Mouse (Mus musculus) CH12.LX (cell line): ENCODE measurements around the gene Tdo2.

Experiments used
- CTCF ChIP-seq, 2 experiments: IDR thresholded peaks in 1 of 2; conservative IDR thresholded peaks in 1 of 2; 2 replicates each; pipeline ENCODE4 v1.5.1; 2011 to 2012; ENCODE audit warnings: low read depth in 2 of 2, low read length in 2 of 2, improper control_type of control experiment in 1 of 2, inconsistent platforms in 1 of 2, mild to moderate bottlenecking in 1 of 2, moderate library complexity in 1 of 2
- EP300 ChIP-seq: IDR thresholded peaks from 2 replicates; pipeline ENCODE4 v1.6.1; 2011; ENCODE audit warnings: low read length, improper control_type of control experiment
- POLR2A ChIP-seq: IDR thresholded peaks from 2 replicates; pipeline ENCODE4 v1.6.1; 2011; ENCODE audit warnings: low read depth, mild to moderate bottlenecking, improper control_type of control experiment, low read length
- SIN3A ChIP-seq: IDR thresholded peaks from 2 replicates; pipeline ENCODE4 v1.6.1; 2012; ENCODE audit warnings: low read length, improper control_type of control experiment, inconsistent platforms
- SMC3 ChIP-seq: IDR thresholded peaks from 2 replicates; pipeline ENCODE4 v1.6.1; 2011; ENCODE audit warnings: low read depth, low read length, improper control_type of control experiment
- UBTF ChIP-seq: IDR thresholded peaks from 2 replicates; pipeline ENCODE4 v1.6.1; 2012; ENCODE audit warnings: low read depth, mild to moderate bottlenecking, inconsistent platforms, low read length, improper control_type of control experiment, moderate library complexity
- ZMIZ1 ChIP-seq: IDR thresholded peaks from 2 replicates; pipeline ENCODE4 v1.6.1; 2012; ENCODE audit warnings: low read depth, mild to moderate bottlenecking, inconsistent platforms, low read length, improper control_type of control experiment
- ZNF384 ChIP-seq: IDR thresholded peaks from 2 replicates; pipeline ENCODE4 v1.6.1; 2012; ENCODE audit warnings: low read depth, low read length, improper control_type of control experiment, inconsistent platforms

GRCm38 (mm10) chr3:81942341-81942740, 33.7 kb downstream of the Tdo2 start:
- TF ChIP-seq CTCF (conservative IDR thresholded peaks at IDR 0.05 in 1 of 2, IDR thresholded peaks at IDR 0.05 in 1 of 2; ENCODE audit: low read depth in 2 of 2, low read length in 2 of 2) (no peak), ZMIZ1 (no peak), ZNF384 (no peak), EP300 (no peak), POLR2A (no peak), SIN3A (no peak), UBTF (no peak), SMC3 (no peak)
